Mouse (Mus musculus) embryonic fibroblast, embryonic 13.5 days (primary cell): ENCODE measurements at regions not wholly inside any gene's neighbourhood (a gene's known extent, or its start where the extent isn't known, plus 50 kb on each side); places are given as distances from the start of the nearest gene placed in this dataset.

Experiments
- CTCF ChIP-seq: IDR thresholded peaks from 2 replicates; pipeline ENCODE4 v1.5.1; 2011; ENCODE audit warnings: mild to moderate bottlenecking, control low read depth, low read length, moderate library complexity, borderline replicate concordance; ENCODE audit not compliant: insufficient read depth
- POLR2A ChIP-seq: IDR thresholded peaks from 2 replicates; pipeline ENCODE4 v1.6.1; 2011; ENCODE audit warnings: low read depth, mild to moderate bottlenecking, control low read depth, low read length, moderate library complexity

DNA sequence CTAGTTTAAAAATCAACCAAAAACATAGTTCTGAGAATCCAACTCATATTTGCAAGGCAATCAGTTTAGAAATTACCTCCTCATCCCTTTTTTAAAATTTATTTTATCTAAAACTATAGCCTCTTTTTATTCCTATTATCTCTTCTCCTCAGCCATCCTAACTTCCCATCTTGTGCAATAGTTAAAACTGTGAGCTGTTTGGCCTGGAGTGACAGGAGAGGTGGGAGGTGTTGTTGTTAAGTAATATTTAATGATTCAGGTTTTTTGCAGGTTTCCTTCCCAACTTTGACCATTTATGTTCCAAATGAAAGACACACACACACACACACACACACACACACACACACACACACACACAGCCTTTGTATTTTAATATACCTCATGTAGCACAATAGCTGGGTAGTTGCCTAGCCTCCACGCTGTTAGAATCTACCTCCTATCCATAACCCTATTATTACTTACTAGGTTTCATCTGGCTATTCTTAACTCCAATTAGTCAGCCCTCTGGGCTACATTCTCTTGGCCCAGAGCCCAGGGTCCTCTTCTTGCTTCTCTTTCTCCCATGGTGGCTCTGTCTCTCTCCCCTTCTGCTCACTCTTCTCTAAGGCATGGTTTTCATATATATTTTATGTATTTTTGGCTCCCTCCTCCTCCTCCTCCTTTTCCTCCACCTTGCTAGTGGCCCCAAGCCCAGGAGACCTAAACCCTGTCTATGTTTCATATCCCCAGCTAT is 113.5 kb downstream of the Olfr721-ps1 start:
- no peak for TF ChIP-seq POLR2A
- TF ChIP-seq CTCF = no peak
